18 mouse cellular contexts compared by ENCODE assay signal in the genomic region with DNA sequence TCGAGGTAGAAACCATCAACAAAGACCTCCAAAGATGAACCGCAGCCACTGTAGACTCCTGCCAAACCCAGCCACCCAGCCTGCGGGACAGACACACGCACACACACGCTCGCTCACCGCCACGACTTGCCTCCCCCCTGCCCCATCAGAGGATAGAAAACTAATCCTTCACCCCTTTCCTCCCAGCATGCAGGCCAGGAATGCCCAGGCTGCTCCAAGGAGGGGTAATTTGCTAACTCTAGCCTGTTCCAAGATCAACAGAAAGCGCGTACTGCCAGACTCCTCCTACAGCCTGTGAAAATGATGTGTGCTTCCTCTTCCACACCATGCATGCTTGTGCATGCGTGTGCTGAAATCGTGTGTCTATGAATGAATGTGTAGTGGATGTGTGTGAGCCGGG.
A peak's percentile ranks its signal among the peaks of the same experiment; 100 is the strongest.
DNase-seq lines count a peak whose midpoint lies in the region; ATAC-seq and TF ChIP-seq lines count a peak whose summit lies in the region.
"Had no signal": no experiment of that assay in that cellular context is flagged by ENCODE, and none has a peak within 500 bp of the region (broad histone marks: within the 10 kb centered on the region; RNA-seq: fewer than 3 reads in every experiment).

No protein-coding gene starts in this region.

- no peak overlapping the region for H3K4me2 ChIP-seq in forebrain, postnatal 0 days (ENCODE audit: low read depth)
- H3K4me2 ChIP-seq in lung, embryonic 14.5 days: no peak overlapping the region
- H3K4me2 ChIP-seq in embryonic facial prominence, embryonic 13.5 days: 0 out of 2 replicates have a peak overlapping the region, but pooled peaks have one; percentile 14
- H3K4me2 ChIP-seq in liver, embryonic 12.5 days: no peak overlapping the region
- H3K4me2 ChIP-seq: forebrain, embryonic 13.5 days; heart, embryonic 13.5 days; hindbrain, embryonic 15.5 days had no signal

- no peak for ATAC-seq in forebrain, postnatal 0 days
- ATAC-seq in lung, embryonic 14.5 days (ENCODE audit: insufficient read depth): peak; percentile 35; the same call in 1 of the 2 replicates
- ATAC-seq in embryonic facial prominence, embryonic 13.5 days (ENCODE audit: insufficient number of reproducible peaks, insufficient read depth, low FRiP score, low TSS enrichment, low read depth): no peak
- ATAC-seq in liver, embryonic 12.5 days: no peak
- ATAC-seq: forebrain, embryonic 13.5 days; intestine, embryonic 16.5 days had no signal

- no peaks in the 10 kb centered on the region for H3K9me3 ChIP-seq in forebrain, embryonic 10.5 days
- no peaks in the 10 kb centered on the region for H3K9me3 ChIP-seq in forebrain, postnatal 0 days (ENCODE audit: low read length)
- H3K9me3 ChIP-seq in lung, embryonic 14.5 days (ENCODE audit: low read depth, low read length): 0 out of 2 replicates have a peak, but pooled peaks cover 5% of the 10 kb centered on the region
- 0 out of 2 replicates have a peak, but pooled peaks cover 3% of the 10 kb centered on the region for H3K9me3 ChIP-seq in embryonic facial prominence, embryonic 13.5 days
- H3K9me3 ChIP-seq in limb, embryonic 10.5 days (replicated peaks): no peaks in the 10 kb centered on the region
- no peaks in the 10 kb centered on the region; the same call in 1 of the 2 replicates for H3K9me3 ChIP-seq in liver, embryonic 12.5 days (replicated peaks)
- H3K9me3 ChIP-seq: hindbrain, embryonic 15.5 days had no signal

- peaks cover 48% of the 10 kb centered on the region for H3K4me1 ChIP-seq in forebrain, embryonic 10.5 days
- peaks cover 2% of the 10 kb centered on the region; the same call in 1 of the 2 replicates for H3K4me1 ChIP-seq in forebrain, postnatal 0 days (ENCODE audit: insufficient read depth)
- no peaks in the 10 kb centered on the region for H3K4me1 ChIP-seq in lung, embryonic 14.5 days (ENCODE audit: insufficient read depth)
- H3K4me1 ChIP-seq in embryonic facial prominence, embryonic 13.5 days: peaks cover 51% of the 10 kb centered on the region
- peaks cover 47% of the 10 kb centered on the region for H3K4me1 ChIP-seq in limb, embryonic 10.5 days
- no peaks in the 10 kb centered on the region for H3K4me1 ChIP-seq in liver, embryonic 12.5 days
- H3K4me1 ChIP-seq: hindbrain, embryonic 15.5 days had no signal

- no peak for TF ChIP-seq CTCF in forebrain, postnatal 0 days (IDR thresholded peaks at IDR 0.05; ENCODE audit: low read depth)
- no peak for TF ChIP-seq CTCF in lung, embryonic 14.5 days (IDR thresholded peaks at IDR 0.05; ENCODE audit: low read depth)

- H3K4me3 ChIP-seq in forebrain, embryonic 10.5 days: no peak overlapping the region
- no peak overlapping the region for H3K4me3 ChIP-seq in forebrain, postnatal 0 days (ENCODE audit: low read depth, low read length)
- H3K4me3 ChIP-seq in lung, embryonic 14.5 days (ENCODE audit: low read depth, low read length): no peak overlapping the region
- H3K4me3 ChIP-seq in embryonic facial prominence, embryonic 13.5 days: no peak overlapping the region
- no peak overlapping the region for H3K4me3 ChIP-seq in limb, embryonic 10.5 days
- no peak overlapping the region for H3K4me3 ChIP-seq in liver, embryonic 12.5 days
- H3K4me3 ChIP-seq: erythroblast, embryonic 14.5 days; forebrain, embryonic 13.5 days; heart, embryonic 13.5 days; hindbrain, embryonic 15.5 days had no signal

- H3K36me3 ChIP-seq in forebrain, embryonic 10.5 days (replicated peaks): no peaks in the 10 kb centered on the region
- no peaks in the 10 kb centered on the region for H3K36me3 ChIP-seq in forebrain, postnatal 0 days (ENCODE audit: insufficient read depth)
- no peaks in the 10 kb centered on the region for H3K36me3 ChIP-seq in lung, embryonic 14.5 days (ENCODE audit: insufficient read depth)
- no peaks in the 10 kb centered on the region for H3K36me3 ChIP-seq in embryonic facial prominence, embryonic 13.5 days
- no peaks in the 10 kb centered on the region for H3K36me3 ChIP-seq in limb, embryonic 10.5 days
- H3K36me3 ChIP-seq in liver, embryonic 12.5 days: no peaks in the 10 kb centered on the region
- H3K36me3 ChIP-seq: heart, embryonic 13.5 days; hindbrain, embryonic 15.5 days had no signal

- no peak for DNase-seq in forebrain, embryonic 10.5 days (ENCODE audit: extremely low spot score, low spot score)
- DNase-seq in forebrain, postnatal 0 days: no peak
- peak; percentile 15 for DNase-seq in lung, embryonic 14.5 days
- no peak for DNase-seq in lung, postnatal 14 days
- no peak for DNase-seq in limb, embryonic 10.5 days (ENCODE audit: low spot score)
- no peak for DNase-seq in left cerebral cortex, adult 8-10 months (ENCODE audit: low spot score in 2 of 2)
- DNase-seq: adrenal gland, postnatal 14 days; cerebellum, adult 18-20 months; cerebellum, postnatal 10 days; gastrocnemius, postnatal 10 days; heart, postnatal 36 days had no signal

- 89% methylated on average over 13 of the region's 13 CpGs for WGBS in forebrain, embryonic 10.5 days
- WGBS in forebrain, postnatal 0 days: 60% methylated on average over 13 of the region's 13 CpGs
- WGBS in lung, embryonic 14.5 days: 65% methylated on average over 13 of the region's 13 CpGs
- 56% methylated on average over 13 of the region's 13 CpGs for WGBS in embryonic facial prominence, embryonic 13.5 days
- WGBS in limb, embryonic 10.5 days: 86% methylated on average over 13 of the region's 13 CpGs
- WGBS in liver, embryonic 12.5 days (ENCODE audit: insufficient replicate concordance): 78% methylated on average over 13 of the region's 13 CpGs

- H3K27ac ChIP-seq in forebrain, embryonic 10.5 days: 0 out of 2 replicates have a peak overlapping the region, but pooled peaks have one; percentile 40
- H3K27ac ChIP-seq in forebrain, postnatal 0 days (ENCODE audit: low read depth, low read length): no peak overlapping the region
- no peak overlapping the region for H3K27ac ChIP-seq in lung, embryonic 14.5 days (ENCODE audit: low read depth)
- peak overlapping the region; percentile 48 for H3K27ac ChIP-seq in embryonic facial prominence, embryonic 13.5 days
- peak overlapping the region; percentile 70 for H3K27ac ChIP-seq in limb, embryonic 10.5 days
- no peak overlapping the region for H3K27ac ChIP-seq in liver, embryonic 12.5 days
- H3K27ac ChIP-seq: forebrain, embryonic 13.5 days; heart, embryonic 13.5 days; hindbrain, embryonic 15.5 days had no signal

- peaks cover 11% of the 10 kb centered on the region for H3K27me3 ChIP-seq in forebrain, embryonic 10.5 days (ENCODE audit: poor library complexity, severe bottlenecking)
- no peaks in the 10 kb centered on the region for H3K27me3 ChIP-seq in forebrain, postnatal 0 days (ENCODE audit: insufficient read depth, low read length)
- H3K27me3 ChIP-seq in lung, embryonic 14.5 days (ENCODE audit: insufficient read depth, low read length): no peaks in the 10 kb centered on the region
- H3K27me3 ChIP-seq in embryonic facial prominence, embryonic 13.5 days: no peaks in the 10 kb centered on the region
- H3K27me3 ChIP-seq in limb, embryonic 10.5 days (ENCODE audit: low read depth, poor library complexity, severe bottlenecking): no peaks in the 10 kb centered on the region
- H3K27me3 ChIP-seq in liver, embryonic 12.5 days (replicated peaks): no peaks in the 10 kb centered on the region
- H3K27me3 ChIP-seq: heart, embryonic 13.5 days; hindbrain, embryonic 15.5 days had no signal

- H3K9ac ChIP-seq in forebrain, postnatal 0 days: no peak overlapping the region
- H3K9ac ChIP-seq in lung, embryonic 14.5 days: no peak overlapping the region
- no peak overlapping the region for H3K9ac ChIP-seq in embryonic facial prominence, embryonic 13.5 days
- H3K9ac ChIP-seq in liver, embryonic 12.5 days: no peak overlapping the region
- H3K9ac ChIP-seq: forebrain, embryonic 13.5 days; heart, embryonic 13.5 days; hindbrain, embryonic 15.5 days had no signal

Comparison
In these comparisons a context has a peak if more than half of its experiments do, and no peak if none do; other contexts are left out.
1. H3K27ac ChIP-seq: peak in forebrain, embryonic 10.5 days (single experiment), embryonic facial prominence, embryonic 13.5 days (single experiment) and limb, embryonic 10.5 days (single experiment); none in forebrain, postnatal 0 days (single experiment), lung, embryonic 14.5 days (single experiment) and liver, embryonic 12.5 days (single experiment).